Mouse (Mus musculus): ENCODE results near the gene Inpp5k. TPM values are rescaled to one million over a fixed set of nuclear protein-coding genes. Genes with fewer than 3 reads are reported as not detected.

Gene Inpp5k
- polyA plus RNA-seq, 1 experiment: 81.3 TPM

DNA sequence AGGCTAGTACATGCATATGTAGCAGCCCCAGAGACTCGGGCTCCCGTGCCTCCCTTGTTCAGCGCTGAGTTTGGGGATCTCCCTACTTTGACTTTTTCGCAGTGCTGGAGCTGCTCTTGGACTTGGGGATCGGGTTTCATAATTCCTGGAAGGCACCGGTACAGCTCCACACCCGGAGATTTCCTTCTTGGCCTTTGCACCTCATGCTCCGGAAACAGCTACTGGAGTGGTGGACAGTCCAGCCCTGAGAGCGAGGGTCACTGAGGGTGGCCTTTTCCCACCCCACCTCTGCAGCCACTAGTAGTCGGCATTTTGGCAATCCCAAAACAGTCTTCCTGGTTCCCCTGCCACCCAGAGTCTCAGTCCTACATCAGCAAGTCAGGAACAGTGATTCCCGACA, 4.5 kb downstream of the Inpp5k start:
- no peaks in the 10 kb centered on the region for H3K27me3 ChIP-seq (ENCODE audit: control insufficient read depth, insufficient read depth, low read length)
- H3K4me1 ChIP-seq (ENCODE audit: control insufficient read depth, insufficient read depth, low read length): peaks cover 15% of the 10 kb centered on the region
- H3K4me3 ChIP-seq (replicated peaks; ENCODE audit: insufficient read depth, low read depth, low read length): no peak overlapping the region
- TF ChIP-seq CTCF (IDR thresholded peaks at IDR 0.05; ENCODE audit: borderline replicate concordance, insufficient read depth, low read depth, low read length) (no peak), POLR2A (IDR thresholded peaks at IDR 0.05; ENCODE audit: borderline replicate concordance, insufficient read depth, low read length) (no peak)
- H3K27ac ChIP-seq (ENCODE audit: insufficient read depth, low read length): no peak overlapping the region
- WGBS: 83% methylated on average over 11 of the region's 11 CpGs
- DNase-seq: no peak

DNA sequence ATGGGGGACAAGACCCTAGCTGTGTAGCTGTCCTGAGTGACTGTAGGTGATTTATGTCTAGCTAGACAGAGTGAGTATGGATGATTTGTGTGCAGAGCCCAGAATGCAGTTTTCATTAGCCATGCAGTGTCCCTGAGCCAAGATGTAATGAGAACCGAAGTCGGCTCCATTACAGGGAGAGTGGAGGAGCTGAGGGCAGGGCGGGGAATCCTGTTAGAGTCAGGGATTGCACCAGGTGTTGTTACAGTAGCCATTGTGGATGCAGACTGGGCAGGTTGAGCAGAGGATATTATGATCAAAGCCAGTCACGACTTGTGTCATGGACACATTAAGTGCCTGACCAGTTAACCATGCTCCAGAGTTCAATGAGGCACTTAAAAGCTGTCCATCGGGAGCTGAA, 12.5 kb downstream of the Inpp5k start:
- WGBS: 84% methylated on average over 5 of the region's 5 CpGs
- Histone ChIP-seq H3K27ac (ENCODE audit: insufficient read depth, low read length) (no peak overlapping the region), H3K27me3 (ENCODE audit: control insufficient read depth, insufficient read depth, low read length) (no peaks in the 10 kb centered on the region), H3K4me3 (replicated peaks; ENCODE audit: insufficient read depth, low read depth, low read length) (no peak overlapping the region), H3K4me1 (ENCODE audit: control insufficient read depth, insufficient read depth, low read length) (peaks cover 16% of the 10 kb centered on the region)
- no peak for DNase-seq
- no peak for TF ChIP-seq POLR2A (IDR thresholded peaks at IDR 0.05; ENCODE audit: borderline replicate concordance, insufficient read depth, low read length)
- TF ChIP-seq CTCF (IDR thresholded peaks at IDR 0.05; ENCODE audit: borderline replicate concordance, insufficient read depth, low read depth, low read length): no peak

DNA sequence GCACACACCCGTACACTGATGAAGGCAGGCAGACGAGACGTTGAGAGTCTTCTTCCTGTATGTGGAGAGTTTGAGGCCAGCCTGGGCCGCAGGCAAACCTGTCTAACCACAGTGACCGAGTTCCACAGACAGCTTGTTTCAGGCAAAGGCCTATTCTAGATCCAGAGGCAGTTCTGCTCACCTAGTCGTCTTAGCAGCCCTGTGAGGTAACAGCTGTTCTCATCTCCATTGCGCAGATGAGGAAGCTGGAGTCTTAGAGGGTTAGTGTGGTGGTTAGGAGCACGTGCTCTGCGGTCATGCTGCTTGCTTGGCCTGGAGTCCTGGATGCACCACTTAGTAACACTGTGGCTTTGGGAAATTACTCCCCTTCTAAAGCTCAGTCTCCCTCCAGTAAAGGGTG, 13.9 kb downstream of the Inpp5k start:
- Histone ChIP-seq H3K27me3 (ENCODE audit: control insufficient read depth, insufficient read depth, low read length) (no peaks in the 10 kb centered on the region), H3K27ac (ENCODE audit: insufficient read depth, low read length) (no peak overlapping the region), H3K4me1 (ENCODE audit: control insufficient read depth, insufficient read depth, low read length) (peaks cover 18% of the 10 kb centered on the region), H3K4me3 (replicated peaks; ENCODE audit: insufficient read depth, low read depth, low read length) (no peak overlapping the region)
- 86% methylated on average over 9 of the region's 9 CpGs for WGBS
- DNase-seq: no peak
- TF ChIP-seq CTCF (IDR thresholded peaks at IDR 0.05; ENCODE audit: borderline replicate concordance, insufficient read depth, low read depth, low read length) (no peak), POLR2A (IDR thresholded peaks at IDR 0.05; ENCODE audit: borderline replicate concordance, insufficient read depth, low read length) (no peak)

GRCm38 (mm10) chr11:75647681-75648211, 17.0 kb downstream of the Inpp5k start:
- Histone ChIP-seq H3K27me3 (ENCODE audit: control insufficient read depth, insufficient read depth, low read length) (no peaks in the 10 kb centered on the region), H3K4me3 (replicated peaks; ENCODE audit: insufficient read depth, low read depth, low read length) (no peak overlapping the region), H3K27ac (ENCODE audit: insufficient read depth, low read length) (peak overlapping the region; percentile 35), H3K4me1 (ENCODE audit: control insufficient read depth, insufficient read depth, low read length) (peaks cover 25% of the 10 kb centered on the region)
- TF ChIP-seq CTCF (IDR thresholded peaks at IDR 0.05; ENCODE audit: borderline replicate concordance, insufficient read depth, low read depth, low read length) (no peak), POLR2A (IDR thresholded peaks at IDR 0.05; ENCODE audit: borderline replicate concordance, insufficient read depth, low read length) (no peak)
- peak; percentile 54 to 71 for DNase-seq
- 8% methylated on average over 6 of the region's 6 CpGs for WGBS

GRCm38 (mm10) chr11:75649155-75649561, 18.4 kb downstream of the Inpp5k start:
- DNase-seq: no peak
- Histone ChIP-seq H3K4me1 (ENCODE audit: control insufficient read depth, insufficient read depth, low read length) (peaks cover 30% of the 10 kb centered on the region), H3K4me3 (replicated peaks; ENCODE audit: insufficient read depth, low read depth, low read length) (no peak overlapping the region), H3K27ac (ENCODE audit: insufficient read depth, low read length) (no peak overlapping the region), H3K27me3 (ENCODE audit: control insufficient read depth, insufficient read depth, low read length) (no peaks in the 10 kb centered on the region)
- TF ChIP-seq CTCF (IDR thresholded peaks at IDR 0.05; ENCODE audit: borderline replicate concordance, insufficient read depth, low read depth, low read length) (no peak), POLR2A (IDR thresholded peaks at IDR 0.05; ENCODE audit: borderline replicate concordance, insufficient read depth, low read length) (no peak)
- WGBS: 87% methylated on average over 4 of the region's 4 CpGs

DNA sequence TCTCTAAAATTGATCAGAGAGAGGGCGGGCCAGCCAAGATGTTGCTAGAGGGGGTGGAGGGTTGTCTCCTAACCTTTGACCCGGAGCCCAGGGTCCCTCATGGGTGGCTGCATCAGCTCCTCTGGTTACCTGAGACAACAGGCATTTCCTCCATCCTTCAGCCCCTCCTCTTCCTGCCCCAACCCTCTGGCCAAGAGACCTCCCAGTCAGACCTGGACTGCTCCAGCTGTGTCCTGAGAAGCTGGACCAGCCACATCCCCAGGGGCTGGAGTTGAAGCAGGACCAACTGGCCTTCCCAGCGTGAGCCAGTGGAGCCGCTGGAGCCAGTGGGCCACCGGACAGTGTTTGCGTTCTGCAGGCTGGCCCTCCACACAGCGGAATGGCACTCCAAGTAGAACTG, 19.5 kb downstream of the Inpp5k start, which contains the start of gene Myo1c:
TSS of gene Myo1c (plus strand) at position 194 of the 400 bp plus-strand sequence.
- peak within 1 kb of the TSS; percentile 99 for H3K4me3 ChIP-seq (replicated peaks; ENCODE audit: insufficient read depth, low read depth, low read length)
- TF ChIP-seq CTCF (IDR thresholded peaks at IDR 0.05; ENCODE audit: borderline replicate concordance, insufficient read depth, low read depth, low read length) (no peak), POLR2A (IDR thresholded peaks at IDR 0.05; ENCODE audit: borderline replicate concordance, insufficient read depth, low read length) (no peak)
- 69% methylated on average over 7 of the region's 7 CpGs for WGBS
- H3K27me3 ChIP-seq (ENCODE audit: control insufficient read depth, insufficient read depth, low read length): no peaks in the 10 kb centered on the region
- peak within 1 kb of the TSS; percentile 62 for H3K27ac ChIP-seq (ENCODE audit: insufficient read depth, low read length)
- DNase-seq: no peak
- H3K4me1 ChIP-seq (ENCODE audit: control insufficient read depth, insufficient read depth, low read length): peaks cover 35% of the 10 kb centered on the region

DNA sequence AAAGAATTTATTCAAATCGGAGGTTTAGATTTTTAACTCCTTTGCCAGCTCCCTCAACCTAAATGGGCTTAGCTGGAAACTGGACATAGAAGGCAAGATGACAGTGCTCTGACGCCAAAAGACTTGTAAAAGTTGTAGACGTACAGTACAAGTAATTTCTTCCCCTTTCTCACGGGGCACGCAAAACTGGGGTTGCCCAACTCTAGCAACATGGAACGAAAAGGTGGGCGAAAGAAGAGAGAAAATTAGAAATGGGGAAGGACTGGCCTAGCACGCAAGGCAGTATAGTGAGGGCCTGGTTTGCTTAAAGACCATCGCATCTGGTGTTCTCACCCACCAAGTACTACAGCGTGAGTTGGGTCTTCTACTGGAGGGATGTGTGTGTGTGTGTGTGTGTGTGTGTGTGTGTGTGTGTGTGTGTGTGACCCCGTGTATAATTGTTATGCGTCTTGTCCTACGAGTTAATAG, 20.2 kb downstream of the Inpp5k start:
- H3K27me3 ChIP-seq (ENCODE audit: control insufficient read depth, insufficient read depth, low read length): no peaks in the 10 kb centered on the region
- peak overlapping the region; percentile 99 for H3K4me3 ChIP-seq (replicated peaks; ENCODE audit: insufficient read depth, low read depth, low read length)
- H3K27ac ChIP-seq (ENCODE audit: insufficient read depth, low read length): peak overlapping the region; percentile 62
- TF ChIP-seq POLR2A (IDR thresholded peaks at IDR 0.05; ENCODE audit: borderline replicate concordance, insufficient read depth, low read length) (no peak), CTCF (IDR thresholded peaks at IDR 0.05; ENCODE audit: borderline replicate concordance, insufficient read depth, low read depth, low read length) (no peak)
- no peak for DNase-seq
- H3K4me1 ChIP-seq (ENCODE audit: control insufficient read depth, insufficient read depth, low read length): peaks cover 35% of the 10 kb centered on the region
- 54% methylated on average over 13 of the region's 13 CpGs for WGBS

DNA sequence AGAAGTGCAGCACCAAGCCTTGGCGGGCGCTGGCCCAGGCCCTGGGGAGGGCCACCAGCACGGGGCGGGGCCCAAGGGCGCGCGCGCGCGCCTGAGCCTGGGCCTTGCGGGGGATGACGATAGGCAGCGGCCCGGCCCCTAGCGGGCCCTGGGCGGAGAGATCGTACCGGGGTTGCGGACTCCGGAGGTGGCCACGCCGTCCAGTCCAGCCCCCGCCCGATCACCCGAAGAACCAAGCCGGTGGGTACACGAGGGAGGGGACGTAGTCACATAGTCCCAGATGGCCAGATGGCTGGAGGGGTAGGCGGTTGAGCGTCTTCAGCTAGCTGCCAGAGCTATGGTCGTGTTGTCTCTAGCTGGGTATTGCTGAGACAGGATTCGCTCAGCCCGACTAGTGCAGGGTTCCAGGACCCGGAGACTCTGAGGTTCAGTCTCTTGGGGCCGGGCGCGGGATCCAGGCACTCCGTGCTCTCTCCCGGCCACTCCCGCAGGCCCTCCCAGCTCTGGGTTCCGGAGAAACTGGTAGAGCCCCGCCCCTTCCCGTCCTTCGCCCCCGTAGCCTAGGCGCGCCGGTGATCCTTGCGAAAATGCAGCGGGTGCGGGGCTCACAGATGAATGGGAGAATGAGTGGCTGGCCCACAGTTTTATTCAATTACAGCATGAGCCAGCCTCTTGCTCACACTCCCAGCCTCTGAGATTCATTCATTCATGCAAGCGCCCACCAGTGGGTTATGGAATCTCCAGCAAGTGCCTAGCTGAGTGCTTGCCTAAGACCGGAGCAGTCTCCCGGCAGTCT, 20.8 kb downstream of the Inpp5k start:
- Histone ChIP-seq H3K4me1 (ENCODE audit: control insufficient read depth, insufficient read depth, low read length) (peaks cover 34% of the 10 kb centered on the region), H3K27ac (ENCODE audit: insufficient read depth, low read length) (peak overlapping the region; percentile 98), H3K4me3 (replicated peaks; ENCODE audit: insufficient read depth, low read depth, low read length) (peak overlapping the region; percentile 99), H3K27me3 (ENCODE audit: control insufficient read depth, insufficient read depth, low read length) (no peaks in the 10 kb centered on the region)
- TF ChIP-seq CTCF (IDR thresholded peaks at IDR 0.05; ENCODE audit: borderline replicate concordance, insufficient read depth, low read depth, low read length) (no peak), POLR2A (IDR thresholded peaks at IDR 0.05; ENCODE audit: borderline replicate concordance, insufficient read depth, low read length) (peak; percentile 65; the same call in 1 of the 2 replicates)
- peak; percentile 83 to 84 for DNase-seq
- WGBS: under 1% methylated on average over 54 of the region's 54 CpGs
